Mouse (Mus musculus) kidney, adult 2 months (tissue): ENCODE data around the gene Ggn. TPM values are rescaled to one million over a fixed set of nuclear protein-coding genes. Genes with fewer than 3 reads are reported as not detected.
"Not testable (repeated sequence)": the region's sequence is repeated elsewhere in the genome, so short reads cannot be mapped to it uniquely, and the experiment has no call there.

Experiments used
- DNase-seq: peaks from one replicate; pipeline ENCODE4 v3.0.0; 2021
- H3K27ac ChIP-seq: fragments of 200-500 bp; 2 replicates; pipeline ENCODE4 v1.5.1; 2012; ENCODE audit warnings: low read depth, low read length, control low read depth, inconsistent platforms; ENCODE audit not compliant: insufficient read depth
- H3K27me3 ChIP-seq: fragments of 200-500 bp; replicated peaks from 2 replicates; pipeline ENCODE4 v1.6.1; 2012; ENCODE audit warnings: mild to moderate bottlenecking, moderate library complexity, low read length, inconsistent platforms; ENCODE audit not compliant: control insufficient read depth, insufficient read depth
- H3K36me3 ChIP-seq: fragments of 200-500 bp; 2 replicates; pipeline ENCODE4 v1.6.1; 2012; ENCODE audit warnings: mild to moderate bottlenecking, moderate library complexity, low read length, inconsistent platforms; ENCODE audit not compliant: control insufficient read depth, insufficient read depth
- H3K4me1 ChIP-seq: fragments of 200-500 bp; 2 replicates; pipeline ENCODE4 v1.6.1; 2011; ENCODE audit warnings: low read length; ENCODE audit not compliant: control insufficient read depth, insufficient read depth
- H3K4me3 ChIP-seq: fragments of 200-500 bp; 2 replicates; pipeline ENCODE4 v1.5.1; 2011; ENCODE audit warnings: mild to moderate bottlenecking, low read depth, low read length, control low read depth; ENCODE audit not compliant: insufficient read depth
- CTCF ChIP-seq: fragments of 200-500 bp; conservative IDR thresholded peaks from 2 replicates; pipeline ENCODE4 v1.5.1; 2011; ENCODE audit warnings: low read depth, mild to moderate bottlenecking, control low read depth, low read length, moderate library complexity, mixed read lengths; ENCODE audit not compliant: insufficient read depth, insufficient read length
- POLR2A ChIP-seq: fragments of 200-500 bp; IDR thresholded peaks from one replicate; pipeline ENCODE4 v1.6.1; 2011; ENCODE audit warnings: low read depth, low read length, control low read depth
- WGBS: fragments of 180-500 bp; shearing (Covaris S2); methylation state at CpG from one replicate; pipeline ENCODE4 v1.1.7; 2018; 5-methylcytosine and 5-hydroxymethylcytosine counted together
- polyA plus RNA-seq: library from polyadenylated mRNA; depleted of rRNA; stranded (reverse); fragments of >200 nt; gene quantifications from 2 replicates; pipeline ENCODE4 v1.2.3, GENCODE M21; 2012

The Ggn gene
- polyA plus RNA-seq, 1 experiment: 0.38 TPM

DNA sequence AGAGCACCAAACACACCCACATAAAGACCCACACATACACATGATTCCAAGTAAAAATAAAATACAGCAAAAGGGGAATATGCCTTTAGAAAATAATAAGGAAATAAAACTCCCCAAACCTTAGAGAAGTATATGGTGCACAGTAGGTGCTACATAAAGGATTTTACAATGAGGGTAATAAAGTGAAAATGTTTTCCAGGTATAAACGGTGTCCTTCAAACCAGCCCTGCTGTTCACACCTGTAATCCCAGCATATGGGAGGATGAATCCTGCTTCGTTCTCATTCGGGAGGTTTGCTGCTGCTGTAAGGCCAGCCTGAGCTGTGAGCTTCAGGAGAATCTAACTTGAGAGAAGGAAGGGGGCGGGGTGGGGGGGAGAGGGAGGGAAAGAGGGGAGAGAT, 35.8 kb upstream of the Ggn start:
- Histone ChIP-seq H3K27me3 (no peaks in the 10 kb centered on the region; the same call in 1 of the 2 replicates), H3K27ac (no peak overlapping the region), H3K36me3 (no peaks in the 10 kb centered on the region), H3K4me3 (no peak overlapping the region), H3K4me1 (no peaks in the 10 kb centered on the region)
- WGBS: 20% methylated on average over 3 of the region's 4 CpGs
- TF ChIP-seq CTCF (no peak), POLR2A (no peak)
- no peak for DNase-seq

DNA sequence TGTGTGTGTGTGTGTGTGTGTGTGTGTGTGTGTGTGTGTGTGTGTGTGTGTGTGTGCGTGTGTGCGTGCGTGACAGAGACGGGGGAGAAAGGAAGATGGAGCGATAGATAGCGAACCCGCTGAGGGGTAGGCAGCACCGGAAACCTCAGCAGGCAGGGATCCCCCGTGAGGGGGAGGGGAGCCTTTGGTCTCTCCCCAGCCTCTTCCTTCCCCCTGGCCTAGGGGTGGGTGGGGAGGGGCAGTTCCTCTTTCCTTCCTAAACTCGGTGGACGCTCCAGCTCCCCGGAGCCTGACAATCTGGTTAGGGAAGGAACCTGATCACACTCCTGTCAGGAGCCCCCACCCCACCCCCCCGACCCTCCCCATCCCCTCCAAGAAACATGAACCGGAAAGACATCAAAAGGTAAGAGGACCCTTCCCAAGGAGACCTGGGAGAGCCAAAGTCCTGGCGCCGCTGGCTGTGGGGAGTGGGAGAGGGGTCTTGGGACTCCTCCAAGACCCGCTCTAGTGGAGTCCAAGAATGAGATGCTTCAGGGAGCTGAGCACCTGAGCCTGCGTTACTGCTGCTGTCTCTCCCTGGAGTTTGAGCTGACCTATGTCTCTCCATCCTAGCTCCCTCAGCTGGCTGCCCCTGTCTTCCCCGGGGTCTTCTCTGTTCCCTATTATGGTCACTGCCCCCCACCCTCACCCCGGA, 35.2 kb upstream of the Ggn start, which contains the start of gene Rasgrp4:
TSS of gene Rasgrp4 (plus strand) at position 159 of the 694 bp plus-strand sequence.
- peak; percentile 34 for DNase-seq
- no peaks in the 10 kb centered on the region for H3K36me3 ChIP-seq
- under 1% methylated on average over 13 of the region's 20 CpGs for WGBS
- no peaks in the 10 kb centered on the region for H3K4me1 ChIP-seq
- no peaks in the 10 kb centered on the region; the same call in 1 of the 2 replicates for H3K27me3 ChIP-seq
- H3K4me3 ChIP-seq: peak within 1 kb of the TSS; percentile 13; the same call in 1 of the 2 replicates
- no peak within 1 kb of the TSS for H3K27ac ChIP-seq
- TF ChIP-seq CTCF: no peak
- no peak for TF ChIP-seq POLR2A

- H3K4me3 ChIP-seq: no peak overlapping the region
- H3K27ac ChIP-seq: no peak overlapping the region
- no peaks in the 10 kb centered on the region for H3K36me3 ChIP-seq
- 51% methylated on average over 16 of the region's 16 CpGs for WGBS
- no peaks in the 10 kb centered on the region for H3K4me1 ChIP-seq
- no peaks in the 10 kb centered on the region; the same call in 1 of the 2 replicates for H3K27me3 ChIP-seq
- no peak for DNase-seq
- TF ChIP-seq CTCF: no peak
- TF ChIP-seq POLR2A: no peak
Measured at GRCm38 (mm10) chr7:29137429-29137828, 32.6 kb upstream of the Ggn start.

GRCm38 (mm10) chr7:29139237-29139636, 30.8 kb upstream of the Ggn start:
- not testable (repeated sequence) for H3K27ac ChIP-seq, H3K27me3 ChIP-seq, H3K4me3 ChIP-seq, H3K36me3 ChIP-seq, H3K4me1 ChIP-seq, DNase-seq
- 93% methylated on average over 3 of the region's 4 CpGs for WGBS

GRCm38 (mm10) chr7:29141416-29141815, 28.6 kb upstream of the Ggn start:
- H3K27ac ChIP-seq: no peak overlapping the region
- H3K4me1 ChIP-seq: no peaks in the 10 kb centered on the region
- TF ChIP-seq POLR2A (no peak), CTCF (no peak)
- H3K4me3 ChIP-seq: no peak overlapping the region
- H3K36me3 ChIP-seq: no peaks in the 10 kb centered on the region
- no peaks in the 10 kb centered on the region for H3K27me3 ChIP-seq
- 74% methylated on average over 8 of the region's 8 CpGs for WGBS
- no peak for DNase-seq

DNA sequence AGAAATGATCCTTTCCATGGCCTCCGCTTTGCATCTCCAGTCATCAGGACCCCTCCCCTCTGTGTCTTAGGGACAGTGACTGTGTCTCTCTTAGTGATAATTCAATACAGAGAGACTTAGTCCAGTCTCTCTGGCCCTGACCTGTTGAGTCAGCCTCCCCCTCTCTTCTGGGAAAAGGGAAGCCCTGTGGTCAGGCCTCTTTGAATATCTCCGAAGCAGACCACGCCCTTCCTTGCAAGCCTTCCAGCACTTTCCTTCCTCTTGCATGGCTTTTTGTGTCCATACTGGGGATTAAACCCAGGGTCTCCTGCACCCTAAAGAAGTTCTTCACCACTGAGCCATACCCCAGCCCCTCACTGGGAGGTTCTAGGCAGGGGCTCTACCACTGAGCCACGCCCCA, 26.0 kb upstream of the Ggn start:
- no peaks in the 10 kb centered on the region for H3K36me3 ChIP-seq
- TF ChIP-seq CTCF: no peak
- no peak for TF ChIP-seq POLR2A
- 83% methylated on average over 4 of the region's 4 CpGs for WGBS
- no peaks in the 10 kb centered on the region for H3K27me3 ChIP-seq
- DNase-seq: no peak
- H3K4me3 ChIP-seq: no peak overlapping the region
- H3K27ac ChIP-seq: no peak overlapping the region
- H3K4me1 ChIP-seq: no peaks in the 10 kb centered on the region

DNA sequence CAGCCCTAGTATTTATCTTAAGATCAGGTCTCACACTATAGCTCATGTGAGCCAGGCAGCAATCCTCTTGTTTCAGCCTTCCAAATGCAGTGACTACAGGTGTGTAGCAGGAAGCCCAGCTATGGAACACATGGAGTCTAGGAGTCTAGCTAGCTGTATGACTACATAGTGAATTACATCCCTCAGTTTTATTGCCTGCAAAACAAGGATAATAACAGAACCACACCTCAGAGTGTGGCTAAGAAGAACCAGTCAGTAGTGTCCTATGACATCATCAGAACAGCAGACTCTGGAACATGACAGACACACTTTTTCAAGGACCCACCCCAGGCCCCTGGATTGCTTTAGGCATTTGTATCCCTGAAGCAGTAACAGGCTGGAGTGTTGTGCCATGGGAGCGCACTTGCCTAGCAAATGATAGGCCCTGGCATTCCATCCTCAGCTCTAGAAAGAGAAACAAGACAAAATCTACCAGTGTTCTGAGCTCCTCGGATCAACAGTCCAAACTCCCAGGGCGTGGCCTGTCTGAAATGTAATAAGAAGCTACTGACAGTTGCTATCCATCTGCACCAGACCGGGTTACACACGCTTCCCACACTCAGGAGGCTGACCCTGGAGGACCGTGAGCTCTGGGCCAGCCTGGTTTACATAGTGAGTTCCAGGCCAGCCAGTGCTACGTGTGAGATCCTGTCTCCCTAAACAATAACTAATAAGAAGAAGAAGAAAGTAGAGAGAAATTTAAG, 23.2 kb upstream of the Ggn start:
- Histone ChIP-seq H3K4me3 (no peak overlapping the region), H3K4me1 (no peaks in the 10 kb centered on the region), H3K27ac (no peak overlapping the region), H3K27me3 (no peaks in the 10 kb centered on the region), H3K36me3 (no peaks in the 10 kb centered on the region)
- 86% methylated on average over 7 of the region's 7 CpGs for WGBS
- no peak for DNase-seq
- no peak for TF ChIP-seq POLR2A
- no peak for TF ChIP-seq CTCF
